Mouse (Mus musculus): ENCODE measurements around the gene Ehmt2. TPM values are rescaled to one million over a fixed set of nuclear protein-coding genes. Genes with fewer than 3 reads are reported as not detected.
"Not testable (repeated sequence)": the region's sequence is repeated elsewhere in the genome, so short reads cannot be mapped to it uniquely, and the experiment has no call there.

Ehmt2 gene
- polyA plus RNA-seq, 1 experiment from 2014 or later, result 78.1 TPM

DNA sequence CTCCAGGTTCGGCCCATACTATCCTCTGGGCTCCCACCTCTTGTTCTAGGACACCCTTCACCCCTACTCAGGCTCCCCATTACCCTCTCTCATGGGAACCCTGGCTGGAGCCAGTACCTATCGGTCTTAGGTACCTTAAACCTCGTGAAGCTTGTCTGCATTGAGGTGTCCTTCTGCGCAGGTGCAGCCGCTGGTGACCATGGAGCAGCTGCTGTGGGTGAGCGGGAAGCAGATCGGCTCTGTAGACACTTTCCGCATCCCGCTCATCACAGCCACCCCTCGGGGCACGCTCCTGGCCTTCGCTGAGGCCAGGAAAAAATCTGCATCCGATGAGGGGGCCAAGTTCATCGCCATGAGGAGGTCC lies 33.4 kb downstream of the Ehmt2 start:
- Histone ChIP-seq H3K9me3 (no peaks in the 10 kb centered on the region), H3K27me3 (no peaks in the 10 kb centered on the region), H3K4me2 (peak overlapping the region; percentile 92), H3K36me3 (peaks cover 16% of the 10 kb centered on the region), H3K4me1 (peaks cover 16% of the 10 kb centered on the region), H3K9ac (peak overlapping the region; percentile 60), H3K27ac (no peak overlapping the region), H3K4me3 (peak overlapping the region; percentile 54)
- 12% methylated on average over 14 of the region's 14 CpGs for WGBS
- no peak for ATAC-seq (ENCODE audit: insufficient number of reproducible peaks, low FRiP score, low TSS enrichment, low read depth)

DNA sequence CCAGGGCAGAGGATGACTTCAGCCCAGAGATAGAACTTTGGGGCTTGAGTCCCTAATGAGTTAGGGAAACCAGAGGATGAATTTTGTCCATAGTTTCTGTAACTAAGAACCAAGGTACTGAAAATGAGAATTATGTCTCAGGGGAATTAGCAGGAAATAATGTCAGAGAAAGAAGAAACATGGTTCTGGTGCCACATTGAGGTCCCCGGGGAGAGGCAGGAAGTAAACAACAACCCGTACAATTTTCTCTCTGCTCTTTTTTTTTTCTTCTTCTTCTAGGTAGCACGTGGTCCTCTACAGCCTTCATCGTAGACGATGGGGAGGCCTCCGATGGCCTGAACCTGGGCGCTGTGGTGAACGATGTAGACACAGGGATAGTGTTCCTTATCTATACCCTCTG lies 34.0 kb downstream of the Ehmt2 start:
- Histone ChIP-seq H3K4me2 (peak overlapping the region; percentile 92), H3K9ac (0 out of 2 replicates have a peak overlapping the region, but pooled peaks have one; percentile 60), H3K27me3 (no peaks in the 10 kb centered on the region), H3K9me3 (no peaks in the 10 kb centered on the region), H3K4me1 (peaks cover 16% of the 10 kb centered on the region), H3K36me3 (peaks cover 16% of the 10 kb centered on the region), H3K4me3 (peak overlapping the region; percentile 54), H3K27ac (no peak overlapping the region)
- 83% methylated on average over 8 of the region's 8 CpGs for WGBS
- ATAC-seq (ENCODE audit: insufficient number of reproducible peaks, low FRiP score, low TSS enrichment, low read depth), result no peak

DNA sequence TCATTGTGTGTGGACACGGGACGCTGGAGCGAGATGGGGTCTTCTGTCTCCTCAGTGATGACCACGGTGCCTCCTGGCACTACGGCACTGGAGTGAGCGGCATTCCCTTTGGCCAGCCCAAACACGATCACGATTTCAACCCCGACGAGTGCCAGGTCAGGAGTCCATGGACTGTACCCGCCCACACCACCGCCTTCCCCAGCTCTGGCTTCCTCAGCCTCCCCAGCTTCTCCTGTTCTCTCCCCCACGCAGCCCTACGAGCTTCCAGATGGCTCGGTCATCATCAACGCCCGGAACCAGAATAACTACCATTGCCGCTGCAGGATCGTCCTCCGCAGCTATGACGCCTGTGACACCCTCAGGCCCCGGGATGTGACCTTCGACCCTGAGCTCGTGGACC lies 35.8 kb downstream of the Ehmt2 start:
- no peaks in the 10 kb centered on the region for H3K9me3 ChIP-seq
- H3K36me3 ChIP-seq, result peaks cover 16% of the 10 kb centered on the region
- H3K9ac ChIP-seq, result no peak overlapping the region
- no peak for ATAC-seq (ENCODE audit: insufficient number of reproducible peaks, low FRiP score, low TSS enrichment, low read depth)
- H3K27me3 ChIP-seq, result no peaks in the 10 kb centered on the region
- no peak overlapping the region for H3K27ac ChIP-seq
- no peak overlapping the region for H3K4me2 ChIP-seq
- 68% methylated on average over 24 of the region's 24 CpGs for WGBS
- peaks cover 16% of the 10 kb centered on the region for H3K4me1 ChIP-seq
- H3K4me3 ChIP-seq, result no peak overlapping the region

DNA sequence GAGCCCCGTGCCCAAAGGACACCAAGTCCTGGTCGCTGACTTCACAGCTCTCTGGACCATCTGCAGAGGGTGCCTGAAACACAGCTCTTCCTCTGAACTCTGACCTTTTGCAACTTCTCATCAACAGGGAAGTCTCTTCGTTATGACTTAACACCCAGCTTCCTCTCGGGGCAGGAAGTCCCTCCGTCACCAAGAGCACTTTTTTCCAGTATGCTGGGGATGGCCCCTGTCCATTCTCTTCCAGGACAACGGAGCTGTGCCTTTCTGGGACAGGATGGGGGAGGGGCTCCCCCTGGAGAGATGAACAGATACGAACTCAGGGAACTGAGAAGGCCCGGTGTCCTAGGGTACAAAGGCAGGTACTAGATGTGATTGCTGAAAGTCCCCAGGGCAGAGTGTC lies 36.6 kb downstream of the Ehmt2 start:
- no peak overlapping the region for H3K4me2 ChIP-seq
- H3K9ac ChIP-seq, result no peak overlapping the region
- H3K9me3 ChIP-seq, result no peaks in the 10 kb centered on the region
- no peak for ATAC-seq (ENCODE audit: insufficient number of reproducible peaks, low FRiP score, low TSS enrichment, low read depth)
- H3K4me1 ChIP-seq, result peaks cover 16% of the 10 kb centered on the region
- H3K27ac ChIP-seq, result no peak overlapping the region
- H3K36me3 ChIP-seq, result peaks cover 16% of the 10 kb centered on the region
- no peaks in the 10 kb centered on the region for H3K27me3 ChIP-seq
- WGBS, result 50% methylated on average over 8 of the region's 8 CpGs
- no peak overlapping the region for H3K4me3 ChIP-seq

DNA sequence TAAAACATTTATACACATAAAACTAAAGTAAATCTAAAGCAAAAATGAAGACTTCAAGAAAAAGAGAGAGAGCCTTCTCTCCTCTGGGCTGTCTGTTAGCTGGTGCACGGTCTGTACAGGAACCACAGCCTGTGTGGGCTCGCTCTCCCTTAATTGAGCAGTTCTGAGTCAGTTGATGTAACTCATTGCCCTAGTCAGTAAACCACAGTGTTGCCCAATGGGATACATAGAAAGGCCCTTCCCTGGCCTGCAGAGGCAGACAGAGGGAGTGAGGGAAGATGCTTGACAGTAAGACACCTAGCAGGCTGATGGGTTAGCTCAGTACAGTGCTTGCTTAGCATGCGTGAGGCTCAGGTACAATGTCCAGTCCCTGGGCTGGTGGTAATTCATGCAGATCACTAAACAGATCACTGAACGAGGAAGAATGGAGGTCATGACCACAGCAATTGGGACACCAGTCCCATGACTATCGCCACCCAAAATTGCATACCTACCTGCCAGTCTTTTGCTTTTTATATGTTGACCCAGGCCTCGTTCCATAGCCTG lies 39.8 kb downstream of the Ehmt2 start:
- Histone ChIP-seq H3K27ac (no peak overlapping the region), H3K9ac (no peak overlapping the region), H3K9me3 (no peaks in the 10 kb centered on the region), H3K36me3 (peaks cover 13% of the 10 kb centered on the region), H3K4me3 (no peak overlapping the region), H3K27me3 (no peaks in the 10 kb centered on the region), H3K4me1 (peaks cover 15% of the 10 kb centered on the region), H3K4me2 (no peak overlapping the region)
- 78% methylated on average over 6 of the region's 6 CpGs for WGBS
- ATAC-seq (ENCODE audit: insufficient number of reproducible peaks, low FRiP score, low TSS enrichment, low read depth), result no peak

DNA sequence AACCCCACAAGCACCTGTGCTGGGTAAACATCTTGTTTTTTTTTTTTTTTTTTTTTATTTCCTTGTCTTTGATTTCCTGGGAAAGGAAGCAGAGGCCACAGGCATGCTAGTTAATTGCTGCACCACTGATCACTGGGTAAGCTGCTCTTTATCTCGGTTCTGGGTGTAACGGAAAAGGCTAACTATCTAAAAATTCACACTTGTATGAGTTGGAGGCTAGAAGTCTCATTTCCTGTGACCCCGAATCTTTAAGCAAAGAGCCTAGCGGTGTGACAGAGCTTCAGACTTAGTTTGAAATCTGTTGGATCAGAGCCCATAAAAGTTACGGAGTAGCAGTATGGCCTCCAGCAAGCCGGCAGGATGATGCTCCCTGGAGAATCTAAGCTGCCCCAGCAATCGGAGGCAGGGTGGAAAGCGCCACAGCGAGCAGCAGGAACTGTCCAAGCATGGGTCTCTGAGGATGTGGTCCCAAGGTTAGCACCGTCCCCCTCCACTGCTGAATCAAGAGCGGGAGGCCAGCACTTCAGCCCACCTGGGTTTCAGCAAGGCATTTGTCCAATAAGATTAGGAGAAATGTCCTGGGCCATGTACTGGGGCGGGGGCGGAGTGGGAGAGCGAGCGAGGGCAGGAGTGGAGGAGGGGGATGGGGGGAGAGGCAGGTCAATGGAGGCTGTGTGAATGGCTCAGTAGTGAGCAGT lies 43.2 kb downstream of the Ehmt2 start:
- Histone ChIP-seq H3K27ac (no peak overlapping the region), H3K4me3 (peak overlapping the region; percentile 22), H3K4me2 (peak overlapping the region; percentile 33), H3K4me1 (peaks cover 12% of the 10 kb centered on the region), H3K9ac (no peak overlapping the region), H3K36me3 (no peaks in the 10 kb centered on the region), H3K9me3 (no peaks in the 10 kb centered on the region), H3K27me3 (no peaks in the 10 kb centered on the region)
- WGBS, result 5% methylated on average over 15 of the region's 15 CpGs
- no peak for ATAC-seq (ENCODE audit: insufficient number of reproducible peaks, low FRiP score, low TSS enrichment, low read depth)

DNA sequence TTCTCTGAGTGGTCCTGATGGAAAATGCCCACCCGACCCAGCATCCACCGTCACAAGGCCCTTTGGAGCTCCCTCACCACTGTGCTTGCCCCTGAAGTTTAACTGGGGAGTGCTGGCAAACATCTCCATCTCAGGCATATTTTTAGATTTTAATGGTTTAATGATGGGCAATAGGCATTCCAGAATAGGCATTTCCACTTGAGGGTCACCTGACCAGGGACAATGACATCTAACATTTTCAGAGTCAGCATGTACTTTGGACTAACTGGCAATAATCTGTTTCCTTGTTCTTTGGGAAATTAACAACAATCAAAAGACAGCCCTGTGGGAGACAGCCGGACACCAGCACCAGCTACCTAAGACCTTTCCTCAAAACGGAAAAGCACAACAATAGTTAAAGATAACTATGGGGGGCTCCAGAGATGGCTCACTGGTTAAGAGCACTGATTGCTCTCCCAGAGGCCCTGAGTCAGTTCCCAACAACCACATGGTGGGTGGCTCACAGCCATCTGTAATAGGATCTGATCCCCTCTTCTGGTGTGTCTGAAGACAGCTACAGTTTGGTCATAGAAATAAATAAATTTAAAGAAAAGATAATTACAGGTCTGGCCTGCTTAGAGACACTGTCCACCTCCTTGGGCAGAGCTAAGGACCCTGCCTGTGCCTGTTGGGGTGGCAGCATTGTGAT lies 45.0 kb downstream of the Ehmt2 start:
- no peak for ATAC-seq (ENCODE audit: insufficient number of reproducible peaks, low FRiP score, low TSS enrichment, low read depth)
- H3K27ac ChIP-seq, result no peak overlapping the region
- peaks cover 12% of the 10 kb centered on the region for H3K4me1 ChIP-seq
- H3K36me3 ChIP-seq, result no peaks in the 10 kb centered on the region
- H3K9ac ChIP-seq, result no peak overlapping the region
- 77% methylated on average over 4 of the region's 4 CpGs for WGBS
- no peaks in the 10 kb centered on the region for H3K9me3 ChIP-seq
- H3K4me2 ChIP-seq, result no peak overlapping the region
- no peak overlapping the region for H3K4me3 ChIP-seq
- H3K27me3 ChIP-seq, result no peaks in the 10 kb centered on the region

DNA sequence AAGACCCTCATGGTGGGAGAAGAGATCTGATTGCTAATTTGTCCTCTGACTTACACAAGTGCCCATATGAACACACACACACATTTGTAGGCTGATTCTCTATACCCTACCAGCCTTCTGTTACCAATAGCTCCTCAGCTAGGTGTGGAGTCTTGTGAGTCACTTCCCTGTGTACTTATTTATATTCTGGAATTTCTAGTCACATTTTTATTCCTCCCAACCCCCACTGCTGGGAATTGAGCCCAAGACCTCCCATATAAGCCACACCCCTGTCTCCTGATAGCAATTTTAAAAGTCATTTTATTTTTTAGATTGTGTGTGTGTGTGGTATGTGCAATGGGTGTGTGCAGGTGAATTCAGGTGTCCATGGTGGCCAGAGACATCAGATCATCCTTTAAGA lies 46.1 kb downstream of the Ehmt2 start:
- Histone ChIP-seq H3K36me3 (peaks cover under 1% of the 10 kb centered on the region), H3K27ac (no peak overlapping the region), H3K9me3 (no peaks in the 10 kb centered on the region), H3K4me3 (no peak overlapping the region), H3K4me2 (no peak overlapping the region), H3K27me3 (no peaks in the 10 kb centered on the region), H3K9ac (no peak overlapping the region), H3K4me1 (peaks cover 12% of the 10 kb centered on the region)
- ATAC-seq (ENCODE audit: insufficient number of reproducible peaks, low FRiP score, low TSS enrichment, low read depth), result no peak

DNA sequence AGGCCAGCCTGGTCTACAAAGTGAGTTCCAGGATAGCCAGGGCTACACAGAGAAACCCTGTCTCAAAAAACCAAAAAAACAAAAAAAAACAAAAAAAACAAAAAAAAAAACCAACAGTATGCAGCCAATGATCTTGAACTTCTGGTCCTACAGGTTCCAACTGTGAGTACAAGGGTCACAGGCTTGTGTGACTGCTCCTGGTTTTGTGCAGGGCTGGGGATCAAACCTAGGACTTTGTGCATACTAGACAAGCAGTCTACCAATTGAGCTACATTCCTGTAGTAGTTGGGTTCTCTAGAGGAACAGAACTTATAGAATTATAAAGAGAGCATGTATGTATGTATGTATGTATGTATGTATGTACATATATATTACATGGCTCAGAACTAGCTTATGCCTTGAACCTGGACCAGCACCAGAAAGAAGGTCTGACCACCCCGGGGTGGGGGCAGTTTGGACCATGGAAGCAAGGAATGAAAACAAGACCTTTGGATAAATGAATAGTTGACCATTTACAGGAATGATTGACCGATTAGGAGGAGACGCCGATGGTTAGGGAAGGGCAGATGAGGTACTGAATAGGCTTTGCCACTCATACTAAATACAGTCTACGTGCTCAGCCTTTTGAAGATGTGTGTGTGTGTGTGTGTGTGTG lies 48.3 kb downstream of the Ehmt2 start:
- 86% methylated on average over 5 of the region's 5 CpGs for WGBS
- Histone ChIP-seq H3K4me2 (no peak overlapping the region), H3K9ac (no peak overlapping the region), H3K4me3 (no peak overlapping the region), H3K4me1 (peaks cover 23% of the 10 kb centered on the region), H3K27me3 (no peaks in the 10 kb centered on the region), H3K9me3 (no peaks in the 10 kb centered on the region), H3K27ac (no peak overlapping the region), H3K36me3 (peaks cover 20% of the 10 kb centered on the region)
- no peak for ATAC-seq (ENCODE audit: insufficient number of reproducible peaks, low FRiP score, low TSS enrichment, low read depth)

DNA sequence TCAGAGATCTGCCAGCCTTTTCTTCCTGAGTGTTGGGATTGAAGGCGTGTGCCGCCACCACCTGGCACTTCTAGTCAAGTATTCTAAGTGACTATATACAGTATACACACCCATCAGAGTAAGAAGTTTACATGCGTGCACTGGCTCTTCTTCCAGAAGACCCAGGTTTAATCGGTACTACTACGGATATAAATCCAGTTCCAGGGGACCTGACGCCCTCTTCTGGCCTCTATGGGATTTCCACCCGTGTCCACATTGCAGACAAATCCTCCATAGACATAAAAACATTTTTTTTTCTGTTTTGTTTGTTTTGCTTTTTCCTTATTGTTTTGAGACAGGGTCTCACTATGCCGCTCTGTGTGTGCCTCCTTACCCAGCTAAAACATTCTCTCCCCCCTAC lies 49.3 kb downstream of the Ehmt2 start:
- 26% methylated on average over 8 of the region's 8 CpGs for WGBS
- H3K4me1 ChIP-seq, result peaks cover 19% of the 10 kb centered on the region
- no peak overlapping the region for H3K27ac ChIP-seq
- H3K9me3 ChIP-seq, result no peaks in the 10 kb centered on the region
- no peak for ATAC-seq (ENCODE audit: insufficient number of reproducible peaks, low FRiP score, low TSS enrichment, low read depth)
- no peak overlapping the region for H3K4me2 ChIP-seq
- H3K9ac ChIP-seq, result no peak overlapping the region
- no peaks in the 10 kb centered on the region for H3K27me3 ChIP-seq
- no peak overlapping the region for H3K4me3 ChIP-seq
- H3K36me3 ChIP-seq, result peaks cover 20% of the 10 kb centered on the region

DNA sequence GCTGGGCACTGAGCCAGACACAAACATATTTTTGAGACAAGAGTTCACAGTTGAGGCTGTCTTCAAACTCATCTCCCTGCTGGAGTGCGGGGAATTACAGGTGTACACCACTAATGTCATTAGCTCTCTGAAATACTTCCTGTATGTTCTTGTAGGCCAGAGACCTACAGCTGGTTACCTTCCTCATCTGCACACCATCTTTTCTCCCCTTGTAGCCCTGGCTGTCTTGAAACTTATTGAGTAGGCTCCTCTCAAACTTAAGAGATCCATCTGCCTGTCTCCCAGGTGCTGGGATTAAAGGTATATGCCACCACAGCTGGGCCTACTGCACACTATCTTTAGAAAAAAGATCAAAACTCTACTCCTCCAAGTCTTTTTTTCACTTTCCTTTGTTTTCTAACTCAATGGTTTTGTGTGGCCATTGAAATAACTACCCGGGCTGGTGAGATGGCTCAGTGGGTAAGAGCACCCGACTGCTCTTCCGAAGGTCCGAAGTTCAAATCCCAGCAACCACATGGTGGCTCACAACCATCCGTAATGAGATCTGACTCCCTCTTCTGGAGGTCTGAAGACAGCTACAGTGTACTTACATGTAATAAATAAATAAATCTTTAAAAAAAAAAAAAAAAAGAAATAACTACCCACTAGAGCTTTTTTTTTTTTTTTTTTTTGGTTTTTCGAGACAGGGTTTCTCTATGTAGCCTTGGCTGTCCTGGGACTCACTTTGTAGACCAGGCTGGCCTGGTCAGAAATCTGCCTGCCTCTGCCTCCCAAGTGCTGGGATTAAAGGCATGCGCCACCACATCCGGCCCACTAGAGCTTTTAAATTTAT lies 50.7 kb downstream of the Ehmt2 start:
- H3K4me2 ChIP-seq; ATAC-seq (ENCODE audit: insufficient number of reproducible peaks, low FRiP score, low TSS enrichment, low read depth); H3K27ac ChIP-seq; H3K9me3 ChIP-seq; H3K27me3 ChIP-seq; H3K4me3 ChIP-seq; H3K9ac ChIP-seq: not testable (repeated sequence)
- WGBS, result 62% methylated on average over 9 of the region's 9 CpGs
- Histone ChIP-seq H3K36me3 (peaks cover 20% of the 10 kb centered on the region), H3K4me1 (peaks cover 19% of the 10 kb centered on the region)
